Mouse (Mus musculus): ENCODE results near the gene Slc35c1. TPM values are rescaled to one million over a fixed set of nuclear protein-coding genes. Genes with fewer than 3 reads are reported as not detected.

The Slc35c1 gene
- polyA plus RNA-seq, 1 experiment from 2014 or later: 15.4 TPM

GRCm38 (mm10) chr2:92458481-92458880, 1.9 kb downstream of the Slc35c1 start:
- Histone ChIP-seq H3K9ac (peak overlapping the region; percentile 58), H3K27ac (no peak overlapping the region), H3K4me3 (replicated peaks; ENCODE audit: low read length) (peak overlapping the region; percentile 53), H3K27me3 (ENCODE audit: control insufficient read depth, insufficient read depth, low read length) (peaks cover 7% of the 10 kb centered on the region; the same call in 1 of the 2 replicates), H3K9me3 (ENCODE audit: control insufficient read depth, low read length) (no peaks in the 10 kb centered on the region), H3K4me2 (replicated peaks) (peak overlapping the region; percentile 88), H3K4me1 (replicated peaks; ENCODE audit: control insufficient read depth, insufficient read depth, low read length) (peaks cover 39% of the 10 kb centered on the region), H3K36me3 (replicated peaks; ENCODE audit: control insufficient read depth, insufficient read depth) (peaks cover 12% of the 10 kb centered on the region; the same call in 1 of the 2 replicates)
- DNase-seq (ENCODE audit: low spot score) (no peak), ATAC-seq (ENCODE audit: low FRiP score) (no peak)
- WGBS: 76% methylated on average over 13 of the region's 13 CpGs

- H3K9me3 ChIP-seq (ENCODE audit: control insufficient read depth, low read length): no peaks in the 10 kb centered on the region
- peaks cover 7% of the 10 kb centered on the region; the same call in 1 of the 2 replicates for H3K27me3 ChIP-seq (ENCODE audit: control insufficient read depth, insufficient read depth, low read length)
- no peak overlapping the region for H3K27ac ChIP-seq
- peak overlapping the region; percentile 4; the same call in 1 of the 2 replicates for H3K9ac ChIP-seq
- H3K4me2 ChIP-seq (replicated peaks): peak overlapping the region; percentile 10; the same call in 1 of the 2 replicates
- WGBS: 68% methylated on average over 8 of the region's 8 CpGs
- no peak for ATAC-seq (ENCODE audit: low FRiP score)
- peaks cover 23% of the 10 kb centered on the region for H3K36me3 ChIP-seq (replicated peaks; ENCODE audit: control insufficient read depth, insufficient read depth)
- DNase-seq (ENCODE audit: low spot score): no peak
- H3K4me3 ChIP-seq (replicated peaks; ENCODE audit: low read length): no peak overlapping the region
- peaks cover 39% of the 10 kb centered on the region for H3K4me1 ChIP-seq (replicated peaks; ENCODE audit: control insufficient read depth, insufficient read depth, low read length)
These were observed 3.3 kb downstream of the Slc35c1 start for GRCm38 (mm10) chr2:92456970-92457530.

GRCm38 (mm10) chr2:92455704-92456103, 4.6 kb downstream of the Slc35c1 start:
- Histone ChIP-seq H3K27ac (no peak overlapping the region), H3K4me1 (replicated peaks; ENCODE audit: control insufficient read depth, insufficient read depth, low read length) (peaks cover 39% of the 10 kb centered on the region), H3K36me3 (replicated peaks; ENCODE audit: control insufficient read depth, insufficient read depth) (peaks cover 23% of the 10 kb centered on the region), H3K4me3 (replicated peaks; ENCODE audit: low read length) (no peak overlapping the region), H3K27me3 (ENCODE audit: control insufficient read depth, insufficient read depth, low read length) (no peaks in the 10 kb centered on the region; the same call in 1 of the 2 replicates), H3K4me2 (replicated peaks) (no peak overlapping the region), H3K9me3 (ENCODE audit: control insufficient read depth, low read length) (no peaks in the 10 kb centered on the region), H3K9ac (no peak overlapping the region)
- WGBS: 56% methylated on average over 3 of the region's 3 CpGs
- no peak for DNase-seq (ENCODE audit: low spot score)
- ATAC-seq (ENCODE audit: low FRiP score): no peak

- Histone ChIP-seq H3K9me3 (ENCODE audit: control insufficient read depth, low read length) (no peaks in the 10 kb centered on the region), H3K4me1 (replicated peaks; ENCODE audit: control insufficient read depth, insufficient read depth, low read length) (peaks cover 39% of the 10 kb centered on the region), H3K36me3 (replicated peaks; ENCODE audit: control insufficient read depth, insufficient read depth) (peaks cover 23% of the 10 kb centered on the region), H3K27me3 (ENCODE audit: control insufficient read depth, insufficient read depth, low read length) (no peaks in the 10 kb centered on the region), H3K4me2 (replicated peaks) (no peak overlapping the region), H3K4me3 (replicated peaks; ENCODE audit: low read length) (no peak overlapping the region), H3K27ac (no peak overlapping the region), H3K9ac (no peak overlapping the region)
- DNase-seq (ENCODE audit: low spot score) (no peak), ATAC-seq (ENCODE audit: low FRiP score) (no peak)
- WGBS: 93% methylated on average over 11 of the region's 11 CpGs
These were observed 6.2 kb downstream of the Slc35c1 start for GRCm38 (mm10) chr2:92454166-92454565.

GRCm38 (mm10) chr2:92451126-92451525, 9.2 kb downstream of the Slc35c1 start:
- 98% methylated on average over 3 of the region's 3 CpGs for WGBS
- no peak overlapping the region for H3K9ac ChIP-seq
- no peak for ATAC-seq (ENCODE audit: low FRiP score)

GRCm38 (mm10) chr2:92447121-92447740, 13.1 kb downstream of the Slc35c1 start:
- 70% methylated on average over 7 of the region's 7 CpGs for WGBS
- H3K4me3 ChIP-seq (replicated peaks; ENCODE audit: low read length): no peak overlapping the region
- ATAC-seq (ENCODE audit: low FRiP score) (no peak), DNase-seq (ENCODE audit: low spot score) (no peak)
- H3K4me1 ChIP-seq (replicated peaks; ENCODE audit: control insufficient read depth, insufficient read depth, low read length): no peaks in the 10 kb centered on the region
- H3K9me3 ChIP-seq (ENCODE audit: control insufficient read depth, low read length): no peaks in the 10 kb centered on the region
- no peak overlapping the region for H3K27ac ChIP-seq
- H3K27me3 ChIP-seq (ENCODE audit: control insufficient read depth, insufficient read depth, low read length): no peaks in the 10 kb centered on the region
- peaks cover 1% of the 10 kb centered on the region; the same call in 1 of the 2 replicates for H3K36me3 ChIP-seq (replicated peaks; ENCODE audit: control insufficient read depth, insufficient read depth)
- H3K9ac ChIP-seq: no peak overlapping the region
- no peak overlapping the region for H3K4me2 ChIP-seq (replicated peaks)

More at GRCm38 (mm10) chr2:92451126-92451525, 9.2 kb downstream of the Slc35c1 start:
- Histone ChIP-seq H3K27ac (no peak overlapping the region), H3K36me3 (replicated peaks; ENCODE audit: control insufficient read depth, insufficient read depth) (peaks cover 23% of the 10 kb centered on the region), H3K27me3 (ENCODE audit: control insufficient read depth, insufficient read depth, low read length) (no peaks in the 10 kb centered on the region), H3K4me2 (replicated peaks) (no peak overlapping the region), H3K4me1 (replicated peaks; ENCODE audit: control insufficient read depth, insufficient read depth, low read length) (peaks cover 8% of the 10 kb centered on the region; the same call in 1 of the 2 replicates), H3K9me3 (ENCODE audit: control insufficient read depth, low read length) (no peaks in the 10 kb centered on the region), H3K4me3 (replicated peaks; ENCODE audit: low read length) (no peak overlapping the region)
- no peak for DNase-seq (ENCODE audit: low spot score)

- no peak overlapping the region for H3K4me2 ChIP-seq (replicated peaks)
- ATAC-seq (ENCODE audit: low FRiP score): no peak
- H3K36me3 ChIP-seq (replicated peaks; ENCODE audit: control insufficient read depth, insufficient read depth): no peaks in the 10 kb centered on the region
- H3K27ac ChIP-seq: no peak overlapping the region
- 71% methylated on average over 8 of the region's 8 CpGs for WGBS
- no peaks in the 10 kb centered on the region for H3K27me3 ChIP-seq (ENCODE audit: control insufficient read depth, insufficient read depth, low read length)
- no peak for DNase-seq (ENCODE audit: low spot score)
- H3K9ac ChIP-seq: no peak overlapping the region
- H3K4me1 ChIP-seq (replicated peaks; ENCODE audit: control insufficient read depth, insufficient read depth, low read length): no peaks in the 10 kb centered on the region
- H3K9me3 ChIP-seq (ENCODE audit: control insufficient read depth, low read length): no peaks in the 10 kb centered on the region
- no peak overlapping the region for H3K4me3 ChIP-seq (replicated peaks; ENCODE audit: low read length)
These were observed 13.7 kb downstream of the Slc35c1 start for GRCm38 (mm10) chr2:92446656-92447055.

GRCm38 (mm10) chr2:92445890-92446289, 14.4 kb downstream of the Slc35c1 start:
- Histone ChIP-seq H3K27me3 (ENCODE audit: control insufficient read depth, insufficient read depth, low read length) (no peaks in the 10 kb centered on the region), H3K36me3 (replicated peaks; ENCODE audit: control insufficient read depth, insufficient read depth) (no peaks in the 10 kb centered on the region), H3K27ac (no peak overlapping the region), H3K4me2 (replicated peaks) (no peak overlapping the region), H3K4me1 (replicated peaks; ENCODE audit: control insufficient read depth, insufficient read depth, low read length) (no peaks in the 10 kb centered on the region), H3K9me3 (ENCODE audit: control insufficient read depth, low read length) (no peaks in the 10 kb centered on the region), H3K4me3 (replicated peaks; ENCODE audit: low read length) (no peak overlapping the region), H3K9ac (no peak overlapping the region)
- WGBS: 43% methylated on average over 9 of the region's 9 CpGs
- ATAC-seq (ENCODE audit: low FRiP score) (no peak), DNase-seq (ENCODE audit: low spot score) (no peak)

- no peaks in the 10 kb centered on the region for H3K36me3 ChIP-seq (replicated peaks; ENCODE audit: control insufficient read depth, insufficient read depth)
- no peak overlapping the region for H3K4me2 ChIP-seq (replicated peaks)
- H3K4me1 ChIP-seq (replicated peaks; ENCODE audit: control insufficient read depth, insufficient read depth, low read length): no peaks in the 10 kb centered on the region
- 50% methylated on average over 4 of the region's 4 CpGs for WGBS
- H3K9ac ChIP-seq: no peak overlapping the region
- H3K27me3 ChIP-seq (ENCODE audit: control insufficient read depth, insufficient read depth, low read length): no peaks in the 10 kb centered on the region
- H3K4me3 ChIP-seq (replicated peaks; ENCODE audit: low read length): no peak overlapping the region
- no peak for DNase-seq (ENCODE audit: low spot score)
- H3K27ac ChIP-seq: no peak overlapping the region
- no peak for ATAC-seq (ENCODE audit: low FRiP score)
- no peaks in the 10 kb centered on the region for H3K9me3 ChIP-seq (ENCODE audit: control insufficient read depth, low read length)
These were observed 16.0 kb downstream of the Slc35c1 start for GRCm38 (mm10) chr2:92444376-92444775.

Measured in hindbrain, embryonic 14.5 days (tissue).